Mouse (Mus musculus) embryonic fibroblast, embryonic 13.5 days (primary cell): ENCODE measurements around the gene Hspb8.

Source experiments
- CTCF ChIP-seq: IDR thresholded peaks from 2 replicates; pipeline ENCODE4 v1.5.1; 2011; ENCODE audit warnings: mild to moderate bottlenecking, control low read depth, low read length, moderate library complexity, borderline replicate concordance; ENCODE audit not compliant: insufficient read depth
- POLR2A ChIP-seq: IDR thresholded peaks from 2 replicates; pipeline ENCODE4 v1.6.1; 2011; ENCODE audit warnings: low read depth, mild to moderate bottlenecking, control low read depth, low read length, moderate library complexity

- TF ChIP-seq CTCF (no peak), POLR2A (peak; percentile 84)
Measured at GRCm38 (mm10) chr5:116422699-116423201, at the start of gene Hspb8.
